Mouse (Mus musculus) mouse trophoblast stem cell (cell line): ENCODE data around the gene A430005L14Rik.

ENCODE experiments used
- in situ Hi-C, 2 experiments: fragments of 300-500 bp; cut with MseI, MboI; formaldehyde crosslinking; loops; 2 replicates in 1 of 2; 3 replicates in 1 of 2; pipeline ENCODE4 v1.15.1; 2025

Gene A430005L14Rik

GRCm38 (mm10) chr4:153968063-153968462, 11.0 kb downstream of the A430005L14Rik start:
- in situ Hi-C loops = loop anchor here in 1 of 2 experiments (25.0 kb wide), 1 partner anchor 1631 kb away; the partner anchor contains the start of genes Chd5 and Rpl22

GRCm38 (mm10) chr4:153974431-153975291, 17.6 kb downstream of the A430005L14Rik start, which contains the start of the genes Dffb and Cep104:
Gene Dffb, minus strand, starts transcription at chr4:153975126.
Gene Cep104, plus strand, starts transcription at chr4:153975194.
- in situ Hi-C loops = loop anchor here (25.0 kb wide), 2 partner anchors 1637 to 1812 kb away; partner anchors contain the start of genes Chd5 (in 1 of the 2), Espn (in 1 of the 2), Hes2 (in 1 of the 2) and Rpl22 (in 1 of the 2)

GRCm38 (mm10) chr4:153975292-153975662, 18.2 kb downstream of the A430005L14Rik start:
- in situ Hi-C loops = loop anchor here in 1 of 2 experiments (25.0 kb wide), 1 partner anchor 1813 kb away; the partner anchor contains the start of genes Espn and Hes2

DNA sequence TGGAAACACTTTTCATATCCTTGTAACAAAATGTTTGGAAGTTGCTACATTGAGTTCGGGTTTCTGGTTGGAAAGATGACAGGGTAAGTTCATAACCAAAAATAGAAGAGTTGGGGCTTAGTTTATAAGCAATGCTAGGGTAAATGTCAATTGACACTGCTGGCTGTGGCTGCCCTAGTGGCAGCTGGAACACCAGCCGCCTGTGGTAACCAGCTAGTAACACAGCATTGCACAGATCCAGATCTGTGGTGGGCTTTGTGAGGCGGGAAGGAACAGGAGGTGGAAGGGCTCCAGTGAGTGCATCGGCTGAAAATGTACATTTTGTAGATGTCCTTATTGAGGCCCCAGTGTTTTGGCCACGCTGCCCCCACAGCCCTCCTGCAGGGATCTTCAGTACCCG, 18.7 kb downstream of the A430005L14Rik start:
- in situ Hi-C loops = loop anchor here in 1 of 2 experiments (25.0 kb wide), 1 partner anchor 1813 kb away; the partner anchor contains the start of genes Espn and Hes2

DNA sequence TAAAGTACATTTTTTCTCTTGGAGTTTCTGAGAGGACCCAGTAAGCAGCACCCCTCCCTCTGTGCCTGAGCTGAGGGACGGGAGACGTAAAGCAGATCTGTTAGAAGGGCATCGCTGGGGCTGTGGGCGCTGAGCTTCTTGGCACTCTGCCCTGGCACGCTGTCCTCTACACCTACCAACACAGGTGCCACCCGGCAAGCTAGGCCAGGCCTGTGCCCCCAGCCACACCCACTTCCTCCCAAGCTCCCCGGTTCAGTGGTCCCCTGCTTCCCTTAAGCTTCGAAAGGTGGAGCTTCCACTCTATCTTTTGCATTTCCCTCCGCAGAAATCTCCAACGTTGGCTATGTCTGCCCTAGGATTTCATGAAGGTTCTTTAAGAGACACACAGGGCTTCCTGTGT, 22.2 kb downstream of the A430005L14Rik start:
- in situ Hi-C loops = loop anchor here in 1 of 2 experiments (25.0 kb wide), 1 partner anchor 1817 kb away; the partner anchor contains the start of genes Espn and Hes2

DNA sequence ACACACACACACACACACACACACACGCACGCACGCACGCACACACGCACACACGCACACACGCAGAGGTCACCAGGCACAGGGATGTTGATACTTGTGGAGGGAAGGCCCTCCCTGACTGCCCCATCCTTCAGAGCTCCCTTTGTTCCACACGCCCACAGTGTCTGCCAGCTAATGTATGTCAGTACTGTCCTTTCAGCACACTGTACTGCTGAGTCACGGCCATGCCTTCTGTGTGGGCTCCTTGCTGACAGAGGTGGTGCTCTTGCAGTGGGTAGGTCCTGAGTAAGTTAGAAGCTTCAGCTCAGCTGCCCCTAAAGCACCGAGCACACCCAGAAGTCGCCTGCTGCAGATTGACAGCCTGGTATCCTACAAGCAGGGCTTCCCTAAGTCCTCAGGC, 23.4 kb downstream of the A430005L14Rik start:
- in situ Hi-C loops = loop anchor here in 1 of 2 experiments (25.0 kb wide), 1 partner anchor 1818 kb away; the partner anchor contains the start of genes Espn and Hes2

DNA sequence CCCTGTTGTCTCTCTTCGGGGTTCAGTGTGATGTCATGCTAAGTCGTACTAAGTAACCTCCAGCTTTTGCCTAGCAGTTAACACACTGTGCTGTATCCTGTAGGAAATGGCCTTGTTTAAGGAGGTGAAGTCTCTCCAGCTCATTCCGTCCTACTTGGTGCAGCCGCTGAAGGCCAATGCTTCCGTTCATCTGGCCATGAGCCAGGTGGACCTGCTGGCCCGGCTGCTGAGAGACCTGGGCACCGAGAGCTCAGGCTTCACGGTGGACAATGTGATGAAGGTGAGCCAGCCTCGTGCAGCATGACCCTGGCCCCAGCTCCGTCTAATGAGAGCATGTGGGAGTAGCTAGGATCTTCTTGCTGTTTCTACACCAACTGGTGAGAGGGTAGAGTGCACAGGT, 35.7 kb downstream of the A430005L14Rik start:
- in situ Hi-C loops = loop anchor here in 1 of 2 experiments (25.0 kb wide), 1 partner anchor 1830 kb away; the partner anchor contains the start of genes Espn and Hes2

DNA sequence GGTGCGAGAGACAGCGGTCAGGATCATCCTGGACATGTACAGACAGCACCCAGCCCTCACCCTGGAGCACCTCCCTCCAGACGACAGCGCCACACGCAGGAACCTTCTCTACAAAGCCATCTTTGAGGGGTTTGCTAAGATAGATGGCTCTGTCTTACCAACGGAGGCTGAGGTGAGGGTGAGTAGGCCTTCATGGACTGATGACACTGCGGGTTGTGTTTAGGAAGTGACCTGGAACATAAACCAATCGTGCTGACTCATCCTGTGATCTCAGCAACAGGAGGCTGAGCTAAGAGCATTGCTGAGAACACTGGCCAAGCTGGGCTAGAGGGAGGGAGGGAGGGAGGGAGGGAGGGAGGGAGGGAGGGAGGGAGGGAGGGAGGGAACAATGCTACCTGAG, 36.5 kb downstream of the A430005L14Rik start:
- in situ Hi-C loops = loop anchor here in 1 of 2 experiments (25.0 kb wide), 1 partner anchor 1831 kb away; the partner anchor contains the start of genes Espn and Hes2

GRCm38 (mm10) chr4:154005488-154005887, 48.5 kb downstream of the A430005L14Rik start:
- in situ Hi-C loops = no loop called here

GRCm38 (mm10) chr4:154006264-154006663, 49.2 kb downstream of the A430005L14Rik start:
- in situ Hi-C loops = no loop called here

- in situ Hi-C loops = no loop called here
Measured at GRCm38 (mm10) chr4:154007759-154008158, 50.7 kb downstream of the A430005L14Rik start.

DNA sequence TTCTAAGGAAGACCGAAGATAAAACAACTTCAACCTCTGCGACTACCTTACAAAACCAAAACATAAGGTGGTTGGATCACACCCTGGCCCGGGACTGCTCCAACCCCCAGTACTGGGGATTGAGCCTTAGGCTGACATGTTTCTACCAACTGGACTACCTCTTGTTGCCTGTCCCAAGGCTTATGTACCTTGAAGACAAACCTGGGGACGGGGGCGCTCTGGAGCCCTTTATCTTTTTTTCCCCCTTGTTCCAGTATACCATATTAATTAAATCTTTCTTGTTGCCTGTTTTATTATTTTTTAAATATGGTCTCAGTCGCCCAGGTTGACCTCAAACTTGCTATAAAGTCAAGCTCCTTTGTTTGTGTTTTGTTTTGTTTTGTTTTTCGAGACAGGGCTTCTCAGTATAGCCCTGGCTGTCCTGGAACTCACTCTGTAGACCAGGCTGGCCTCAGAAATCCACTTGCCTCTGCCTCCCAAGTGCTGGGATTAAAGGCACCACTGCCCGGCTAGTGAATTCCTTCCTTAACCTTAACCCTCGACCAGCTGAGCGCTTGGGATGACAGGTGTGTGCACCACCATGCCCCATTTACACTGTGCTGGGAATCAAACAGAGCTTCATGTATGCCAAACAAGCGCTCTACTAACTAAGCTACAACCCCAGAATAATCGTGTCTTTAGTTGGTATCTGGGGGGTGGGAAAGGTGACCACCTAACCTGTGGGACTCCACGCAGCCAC, 54.0 kb downstream of the A430005L14Rik start:
- in situ Hi-C loops = no loop called here
